Mouse (Mus musculus): ENCODE results near the gene Cacna1h. TPM values are rescaled to one million over a fixed set of nuclear protein-coding genes. Genes with fewer than 3 reads are reported as not detected.

Cacna1h gene
- polyA plus RNA-seq, 1 experiment from 2014 or later = 11.5 TPM

DNA sequence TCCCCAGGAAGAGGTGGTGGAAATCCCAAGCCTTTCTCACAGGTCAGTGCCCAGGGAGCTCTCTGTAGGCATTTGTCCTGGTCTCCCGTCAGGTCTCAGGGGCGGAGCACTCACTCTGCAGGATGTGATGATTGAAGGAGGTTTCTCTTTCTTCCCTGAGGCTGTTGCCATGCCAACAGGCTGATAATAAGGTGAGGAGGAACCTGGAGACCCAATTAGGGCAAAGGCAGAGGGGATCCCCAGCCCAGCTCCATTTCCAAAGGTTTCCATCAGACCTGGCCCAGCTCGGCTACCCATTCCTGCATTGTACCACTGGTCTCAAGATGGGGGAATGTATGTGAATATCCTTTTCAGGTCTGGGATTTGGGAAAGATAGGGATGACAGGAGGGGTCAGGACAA is 29.4 kb downstream of the Cacna1h start:
- H3K4me2 ChIP-seq (replicated peaks) = peak overlapping the region; percentile 34
- no peaks in the 10 kb centered on the region for H3K9me3 ChIP-seq
- 15% methylated on average over 3 of the region's 3 CpGs for WGBS
- no peak overlapping the region for H3K9ac ChIP-seq (replicated peaks)
- H3K27me3 ChIP-seq = peaks cover 49% of the 10 kb centered on the region
- H3K4me3 ChIP-seq (replicated peaks) = no peak overlapping the region
- peak overlapping the region; percentile 81 for H3K27ac ChIP-seq
- H3K4me1 ChIP-seq (replicated peaks) = peaks cover 80% of the 10 kb centered on the region
- H3K36me3 ChIP-seq = no peaks in the 10 kb centered on the region
- ATAC-seq = peak; percentile 19; the same call in 1 of the 2 replicates

- no peak overlapping the region for H3K27ac ChIP-seq
- no peaks in the 10 kb centered on the region for H3K9me3 ChIP-seq
- H3K9ac ChIP-seq (replicated peaks) = no peak overlapping the region
- WGBS = 78% methylated on average over 13 of the region's 13 CpGs
- H3K4me2 ChIP-seq (replicated peaks) = no peak overlapping the region
- no peak overlapping the region for H3K4me3 ChIP-seq (replicated peaks)
- no peak for ATAC-seq
- peaks cover 80% of the 10 kb centered on the region for H3K4me1 ChIP-seq (replicated peaks)
- no peaks in the 10 kb centered on the region for H3K36me3 ChIP-seq
- H3K27me3 ChIP-seq = peaks cover 53% of the 10 kb centered on the region
These were observed 31.4 kb downstream of the Cacna1h start for GRCm38 (mm10) chr17:25402224-25402623.

DNA sequence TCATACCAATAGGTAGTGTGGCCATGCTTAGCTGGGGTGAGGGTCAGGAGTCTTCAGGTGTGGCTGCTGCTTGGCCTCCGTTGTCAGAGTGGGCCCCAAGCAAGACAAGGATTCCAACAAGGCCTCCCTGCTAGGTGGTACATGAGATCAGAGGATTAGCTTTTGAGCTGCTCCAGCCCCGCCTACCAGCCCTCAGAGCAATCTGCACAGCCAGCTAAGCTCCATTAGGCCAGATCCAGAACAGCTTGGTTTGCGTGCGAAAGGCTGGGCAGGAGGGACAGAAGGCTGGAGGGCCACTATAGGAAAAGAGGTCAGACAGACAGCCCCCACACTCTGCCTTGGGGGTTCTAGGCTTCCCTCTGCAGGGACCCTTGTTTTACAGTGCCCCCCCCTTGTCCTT is 32.1 kb downstream of the Cacna1h start:
- 0 out of 2 replicates have a peak overlapping the region, but pooled peaks have one; percentile 23 for H3K9ac ChIP-seq (replicated peaks)
- no peak overlapping the region for H3K4me3 ChIP-seq (replicated peaks)
- H3K4me1 ChIP-seq (replicated peaks) = peaks cover 72% of the 10 kb centered on the region
- 3% methylated on average over 4 of the region's 4 CpGs for WGBS
- peaks cover 53% of the 10 kb centered on the region for H3K27me3 ChIP-seq
- H3K27ac ChIP-seq = no peak overlapping the region
- H3K4me2 ChIP-seq (replicated peaks) = no peak overlapping the region
- no peaks in the 10 kb centered on the region for H3K9me3 ChIP-seq
- H3K36me3 ChIP-seq = peaks cover 4% of the 10 kb centered on the region; the same call in 1 of the 2 replicates
- no peak for ATAC-seq

GRCm38 (mm10) chr17:25400443-25400842 is 33.1 kb downstream of the Cacna1h start:
- Histone ChIP-seq H3K36me3 (peaks cover 7% of the 10 kb centered on the region; the same call in 1 of the 2 replicates), H3K4me2 (replicated peaks) (no peak overlapping the region), H3K27ac (no peak overlapping the region), H3K4me3 (replicated peaks) (no peak overlapping the region), H3K27me3 (peaks cover 53% of the 10 kb centered on the region), H3K4me1 (replicated peaks) (peaks cover 62% of the 10 kb centered on the region), H3K9me3 (no peaks in the 10 kb centered on the region), H3K9ac (replicated peaks) (no peak overlapping the region)
- 11% methylated on average over 7 of the region's 7 CpGs for WGBS
- no peak for ATAC-seq

DNA sequence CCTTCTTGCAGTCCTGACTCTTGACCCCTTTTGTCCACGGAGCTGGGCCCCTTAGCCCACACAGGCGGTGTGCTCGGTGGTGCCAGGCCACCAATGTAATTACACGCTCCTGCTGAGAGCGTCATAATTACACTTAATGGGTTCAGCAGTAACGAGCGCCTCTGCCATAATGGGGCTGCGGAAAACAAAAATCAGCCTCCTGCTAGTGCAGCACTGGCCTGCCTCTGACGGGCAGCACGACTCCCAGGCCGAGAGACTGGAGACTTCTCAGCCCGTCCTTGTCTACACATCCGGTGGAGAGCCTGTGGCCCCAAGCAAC is 35.1 kb downstream of the Cacna1h start:
- Histone ChIP-seq H3K9me3 (no peaks in the 10 kb centered on the region), H3K4me1 (replicated peaks) (peaks cover 42% of the 10 kb centered on the region), H3K4me3 (replicated peaks) (no peak overlapping the region), H3K27ac (0 out of 2 replicates have a peak overlapping the region, but pooled peaks have one; percentile 6), H3K36me3 (peaks cover 15% of the 10 kb centered on the region), H3K9ac (replicated peaks) (0 out of 2 replicates have a peak overlapping the region, but pooled peaks have one; percentile 3), H3K27me3 (peaks cover 41% of the 10 kb centered on the region), H3K4me2 (replicated peaks) (no peak overlapping the region)
- ATAC-seq = peak; percentile 10; the same call in 1 of the 2 replicates
- WGBS = 47% methylated on average over 13 of the region's 13 CpGs

DNA sequence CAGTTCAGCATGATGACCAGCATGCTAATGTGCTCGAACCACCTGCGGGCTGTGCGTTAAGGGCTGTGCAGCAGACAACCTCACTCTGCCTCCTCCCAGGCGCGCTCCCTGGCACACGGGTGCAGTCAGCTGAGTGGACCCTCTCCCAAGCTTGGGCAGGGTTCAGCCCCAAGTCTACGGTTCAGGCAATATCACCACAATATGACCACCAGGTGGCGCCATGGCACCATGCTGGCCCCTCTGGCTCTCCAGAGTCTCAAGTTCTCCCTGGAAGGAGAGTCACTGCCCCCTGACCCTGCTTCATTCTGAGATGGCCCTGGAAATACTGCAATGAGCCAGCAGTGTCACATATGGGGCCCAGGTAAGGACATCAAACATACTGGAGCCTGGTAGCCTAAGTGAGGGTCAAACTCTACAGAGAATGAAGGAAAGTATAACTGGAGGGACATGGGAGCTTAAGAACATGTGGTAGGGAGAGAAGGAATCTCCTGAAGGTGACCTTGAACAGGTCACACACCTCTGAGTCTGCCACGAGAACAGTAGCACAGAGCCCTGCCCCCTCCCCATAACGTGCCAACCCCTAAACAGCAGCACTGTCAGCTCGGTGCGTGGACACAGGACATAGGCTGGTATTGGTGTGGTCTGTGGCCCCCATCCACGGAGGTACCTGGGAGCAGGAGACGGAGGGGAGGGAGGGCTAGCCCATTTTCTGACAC is 35.6 kb downstream of the Cacna1h start:
- Histone ChIP-seq H3K4me1 (replicated peaks) (peaks cover 38% of the 10 kb centered on the region), H3K4me3 (replicated peaks) (no peak overlapping the region), H3K9ac (replicated peaks) (no peak overlapping the region), H3K27me3 (peaks cover 36% of the 10 kb centered on the region), H3K9me3 (no peaks in the 10 kb centered on the region), H3K4me2 (replicated peaks) (no peak overlapping the region), H3K36me3 (peaks cover 20% of the 10 kb centered on the region), H3K27ac (0 out of 2 replicates have a peak overlapping the region, but pooled peaks have one; percentile 6)
- peak; percentile 69 for ATAC-seq
- WGBS = 33% methylated on average over 14 of the region's 14 CpGs

GRCm38 (mm10) chr17:25394526-25394925 is 39.1 kb downstream of the Cacna1h start:
- no peak for ATAC-seq
- peaks cover 50% of the 10 kb centered on the region for H3K36me3 ChIP-seq
- peaks cover 10% of the 10 kb centered on the region; the same call in 1 of the 2 replicates for H3K27me3 ChIP-seq
- no peaks in the 10 kb centered on the region for H3K9me3 ChIP-seq
- H3K4me3 ChIP-seq (replicated peaks) = no peak overlapping the region
- 91% methylated on average over 4 of the region's 4 CpGs for WGBS
- H3K4me2 ChIP-seq (replicated peaks) = no peak overlapping the region
- no peak overlapping the region for H3K27ac ChIP-seq
- H3K4me1 ChIP-seq (replicated peaks) = peaks cover 20% of the 10 kb centered on the region
- no peak overlapping the region for H3K9ac ChIP-seq (replicated peaks)

DNA sequence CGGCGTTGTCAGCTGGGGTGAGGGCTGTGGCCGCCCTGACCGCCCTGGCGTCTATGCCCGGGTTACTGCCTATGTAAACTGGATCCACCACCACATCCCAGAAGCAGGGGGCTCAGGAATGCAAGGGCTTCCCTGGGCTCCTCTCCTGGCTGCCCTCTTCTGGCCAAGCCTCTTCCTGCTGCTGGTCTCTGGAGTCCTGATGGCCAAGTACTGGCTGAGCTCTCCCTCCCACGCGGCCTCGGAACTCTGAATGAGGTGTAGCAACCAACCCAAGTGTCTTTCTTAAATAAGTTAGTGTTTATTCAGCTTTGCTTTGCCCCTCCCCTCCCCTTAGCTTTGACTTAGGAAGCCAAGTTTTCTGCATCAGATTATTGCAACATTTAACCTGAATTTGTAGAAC is 59.6 kb downstream of the Cacna1h start:
- Histone ChIP-seq H3K4me1 (replicated peaks) (no peaks in the 10 kb centered on the region), H3K9ac (replicated peaks) (no peak overlapping the region), H3K9me3 (no peaks in the 10 kb centered on the region), H3K36me3 (peaks cover 43% of the 10 kb centered on the region), H3K4me3 (replicated peaks) (no peak overlapping the region), H3K27ac (no peak overlapping the region), H3K4me2 (replicated peaks) (no peak overlapping the region), H3K27me3 (no peaks in the 10 kb centered on the region)
- WGBS = 42% methylated on average over 9 of the region's 9 CpGs
- no peak for ATAC-seq

- H3K27me3 ChIP-seq = no peaks in the 10 kb centered on the region
- H3K4me2 ChIP-seq (replicated peaks) = no peak overlapping the region
- H3K27ac ChIP-seq = no peak overlapping the region
- ATAC-seq = no peak
- H3K9me3 ChIP-seq = no peaks in the 10 kb centered on the region
- H3K4me1 ChIP-seq (replicated peaks) = no peaks in the 10 kb centered on the region
- H3K9ac ChIP-seq (replicated peaks) = no peak overlapping the region
- H3K4me3 ChIP-seq (replicated peaks) = no peak overlapping the region
- WGBS = 82% methylated on average over 8 of the region's 8 CpGs
- peaks cover 32% of the 10 kb centered on the region for H3K36me3 ChIP-seq
These were observed 61.1 kb downstream of the Cacna1h start for GRCm38 (mm10) chr17:25372491-25372890.

GRCm38 (mm10) chr17:25368973-25369372 is 64.6 kb downstream of the Cacna1h start, which contains the start of gene Tpsg1:
TSS of gene Tpsg1 (plus strand) at chr17:25369273.
- WGBS = 84% methylated on average over 3 of the region's 3 CpGs
- no peak within 1 kb of the TSS for H3K4me3 ChIP-seq (replicated peaks)
- no peak for ATAC-seq
- H3K36me3 ChIP-seq = no peaks in the 10 kb centered on the region
- H3K9me3 ChIP-seq = no peaks in the 10 kb centered on the region
- no peak within 1 kb of the TSS for H3K27ac ChIP-seq
- no peaks in the 10 kb centered on the region for H3K27me3 ChIP-seq
- H3K9ac ChIP-seq (replicated peaks) = no peak within 1 kb of the TSS
- H3K4me2 ChIP-seq (replicated peaks) = no peak within 1 kb of the TSS
- no peaks in the 10 kb centered on the region for H3K4me1 ChIP-seq (replicated peaks)

DNA sequence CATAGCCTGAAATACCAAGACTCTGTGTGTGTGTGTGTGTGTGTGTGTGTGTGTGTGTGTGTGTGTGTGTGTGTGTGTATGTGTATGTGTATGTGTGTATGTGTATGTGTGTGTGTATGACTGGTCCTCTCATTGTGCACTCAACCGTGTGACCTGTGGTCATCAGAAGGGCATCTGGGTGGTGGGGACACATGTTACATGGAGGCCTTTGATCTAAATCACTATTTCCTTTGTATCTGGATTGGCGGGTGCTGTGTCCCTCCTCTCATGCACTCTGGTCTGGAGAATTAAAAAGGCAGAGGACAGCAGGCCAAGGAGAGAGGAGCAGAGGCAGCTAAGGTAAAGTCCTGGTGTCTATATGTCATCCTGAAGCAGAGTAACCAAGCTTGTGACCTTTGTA is 67.6 kb downstream of the Cacna1h start, which contains the start of gene Tpsb2:
Gene Tpsb2, plus strand, starts transcription at position 301 of the 400 bp plus-strand sequence.
- no peak within 1 kb of the TSS for H3K4me2 ChIP-seq (replicated peaks)
- WGBS = 56% methylated on average over 2 of the region's 2 CpGs
- no peak within 1 kb of the TSS for H3K9ac ChIP-seq (replicated peaks)
- no peaks in the 10 kb centered on the region for H3K9me3 ChIP-seq
- no peaks in the 10 kb centered on the region for H3K4me1 ChIP-seq (replicated peaks)
- H3K27me3 ChIP-seq = no peaks in the 10 kb centered on the region
- no peak for ATAC-seq
- no peaks in the 10 kb centered on the region for H3K36me3 ChIP-seq
- no peak within 1 kb of the TSS for H3K4me3 ChIP-seq (replicated peaks)
- H3K27ac ChIP-seq = no peak within 1 kb of the TSS

DNA sequence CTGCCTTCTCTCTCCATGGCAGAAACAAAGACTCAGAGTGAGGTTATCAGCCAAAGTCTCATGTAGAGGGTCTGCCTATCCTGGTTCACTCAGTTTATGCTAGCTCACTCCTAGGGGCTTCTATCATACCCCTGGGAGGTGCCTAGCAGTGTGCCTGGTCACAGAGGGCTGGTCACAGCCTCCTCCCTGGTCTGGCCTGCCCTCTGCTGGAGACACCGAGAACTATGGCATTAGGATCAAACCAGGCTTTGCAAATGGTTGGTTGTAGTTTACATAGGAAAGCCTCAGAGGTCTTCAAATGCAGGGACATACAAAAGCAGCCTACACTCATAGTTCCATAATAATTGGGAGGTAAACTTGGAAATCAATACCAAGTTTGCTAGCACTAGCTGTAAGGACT is 69.9 kb downstream of the Cacna1h start:
- H3K27ac ChIP-seq = no peak overlapping the region
- no peaks in the 10 kb centered on the region for H3K27me3 ChIP-seq
- H3K4me3 ChIP-seq (replicated peaks) = no peak overlapping the region
- no peaks in the 10 kb centered on the region for H3K4me1 ChIP-seq (replicated peaks)
- 13% methylated on average over 1 of the region's 1 CpGs for WGBS
- H3K9ac ChIP-seq (replicated peaks) = no peak overlapping the region
- no peak for ATAC-seq
- no peaks in the 10 kb centered on the region for H3K36me3 ChIP-seq
- no peaks in the 10 kb centered on the region for H3K9me3 ChIP-seq
- no peak overlapping the region for H3K4me2 ChIP-seq (replicated peaks)

All from midbrain, embryonic 13.5 days (tissue).